Mouse (Mus musculus): Measurements from ENCODE around the gene Hps4.
A peak's percentile ranks its signal among the peaks of the same experiment; 100 is the strongest.
"Not testable (repeated sequence)": the region's sequence is repeated elsewhere in the genome, so short reads cannot be mapped to it uniquely, and the experiment has no call there.

Gene Hps4

GRCm38 (mm10) chr5:112399284-112399683 is 56.4 kb downstream of the Hps4 start:
- DNase-seq (ENCODE audit: low read depth, low spot score), result no peak

GRCm38 (mm10) chr5:112402437-112402836 is 59.6 kb downstream of the Hps4 start:
- DNase-seq (ENCODE audit: low read depth, low spot score), result no peak

- no peak for DNase-seq (ENCODE audit: low read depth, low spot score)
These were observed 63.1 kb downstream of the Hps4 start for GRCm38 (mm10) chr5:112406017-112406416.

- DNase-seq (ENCODE audit: low read depth, low spot score), result no peak
These were observed 66.4 kb downstream of the Hps4 start for GRCm38 (mm10) chr5:112409274-112409673.

GRCm38 (mm10) chr5:112411072-112411471 is 68.2 kb downstream of the Hps4 start:
- no peak for DNase-seq (ENCODE audit: low read depth, low spot score)

GRCm38 (mm10) chr5:112411514-112412335 is 68.8 kb downstream of the Hps4 start:
- DNase-seq (ENCODE audit: low read depth, low spot score), result no peak

- DNase-seq (ENCODE audit: low read depth, low spot score), result not testable (repeated sequence)
These were observed 69.9 kb downstream of the Hps4 start for GRCm38 (mm10) chr5:112412781-112413180.

GRCm38 (mm10) chr5:112416673-112417072 is 73.8 kb downstream of the Hps4 start:
- no peak for DNase-seq (ENCODE audit: low read depth, low spot score)

GRCm38 (mm10) chr5:112418023-112418422 is 75.1 kb downstream of the Hps4 start:
- DNase-seq (ENCODE audit: low read depth, low spot score), result no peak

- no peak for DNase-seq (ENCODE audit: low read depth, low spot score)
These were observed 76.7 kb downstream of the Hps4 start for GRCm38 (mm10) chr5:112419535-112419934.

GRCm38 (mm10) chr5:112426635-112427034 is 83.8 kb downstream of the Hps4 start:
- no peak for DNase-seq (ENCODE audit: low read depth, low spot score)

GRCm38 (mm10) chr5:112427283-112427682 is 84.4 kb downstream of the Hps4 start:
- peak; percentile 73 for DNase-seq (ENCODE audit: low read depth, low spot score)
